Mouse (Mus musculus) urinary bladder, postnatal 36 days (tissue): Measurements from ENCODE around the gene Thsd4.

ENCODE experiments used
- DNase-seq, 2 experiments: peaks; one replicate each; pipeline ENCODE4 v3.0.0; 2022; ENCODE audit warnings: low spot score in 2 of 2, mixed read lengths in 1 of 2

The Thsd4 gene

GRCm38 (mm10) chr9:60517148-60517547 is 4.7 kb downstream of the Thsd4 start:
- DNase-seq, result no peak

GRCm38 (mm10) chr9:60516379-60516778 is 5.5 kb downstream of the Thsd4 start:
- DNase-seq, result no peak

GRCm38 (mm10) chr9:60513329-60513788 is 8.5 kb downstream of the Thsd4 start:
- no peak for DNase-seq

- no peak for DNase-seq
Observed at GRCm38 (mm10) chr9:60510876-60511275, 11.0 kb downstream of the Thsd4 start.

- DNase-seq, result no peak
Observed at GRCm38 (mm10) chr9:60506136-60506535, 15.7 kb downstream of the Thsd4 start.

- DNase-seq, result no peak
Observed at GRCm38 (mm10) chr9:60504378-60505285, 17.2 kb downstream of the Thsd4 start.

- DNase-seq, result no peak
Observed at GRCm38 (mm10) chr9:60502220-60502619, 19.6 kb downstream of the Thsd4 start.

- no peak for DNase-seq
Observed at GRCm38 (mm10) chr9:60501504-60502179, 20.2 kb downstream of the Thsd4 start.

GRCm38 (mm10) chr9:60492275-60492974 is 29.4 kb downstream of the Thsd4 start:
- no peak for DNase-seq

- DNase-seq, result no peak
Observed at GRCm38 (mm10) chr9:60491489-60492100, 30.3 kb downstream of the Thsd4 start.

- DNase-seq, result no peak
Observed at GRCm38 (mm10) chr9:60491079-60491478, 30.8 kb downstream of the Thsd4 start.

- no peak for DNase-seq
Observed at GRCm38 (mm10) chr9:60488816-60489215, 33.0 kb downstream of the Thsd4 start.

- no peak for DNase-seq
Observed at GRCm38 (mm10) chr9:60482165-60482564, 39.7 kb downstream of the Thsd4 start.

GRCm38 (mm10) chr9:60480052-60480451 is 41.8 kb downstream of the Thsd4 start:
- no peak for DNase-seq

- DNase-seq, result no peak
Observed at GRCm38 (mm10) chr9:60478806-60479205, 43.0 kb downstream of the Thsd4 start.

GRCm38 (mm10) chr9:60477991-60478750 is 43.7 kb downstream of the Thsd4 start:
- no peak for DNase-seq

GRCm38 (mm10) chr9:60460010-60460982 is 61.5 kb downstream of the Thsd4 start:
- DNase-seq, result no peak

GRCm38 (mm10) chr9:60458468-60458962 is 63.3 kb downstream of the Thsd4 start:
- DNase-seq, result no peak

- no peak for DNase-seq
Observed at GRCm38 (mm10) chr9:60457359-60458210, 64.3 kb downstream of the Thsd4 start.
